Mouse (Mus musculus) lung, postnatal 4 days (tissue): ENCODE data around the gene Mcm2.

Experiments
- DNase-seq, 2 experiments: peaks; one replicate each; pipeline ENCODE4 v3.0.0; 2021

Mcm2 gene

GRCm38 (mm10) chr6:88886417-88886967 is 12.1 kb downstream of the Mcm2 start:
- no peak for DNase-seq

- DNase-seq = no peak
Measured at GRCm38 (mm10) chr6:88885644-88886416, 12.8 kb downstream of the Mcm2 start.

GRCm38 (mm10) chr6:88884690-88885089 is 13.9 kb downstream of the Mcm2 start:
- no peak for DNase-seq

- no peak for DNase-seq
Measured at GRCm38 (mm10) chr6:88884195-88884594, 14.4 kb downstream of the Mcm2 start.

- no peak for DNase-seq
Measured at GRCm38 (mm10) chr6:88881334-88881733, 17.2 kb downstream of the Mcm2 start.

GRCm38 (mm10) chr6:88879471-88879870 is 19.1 kb downstream of the Mcm2 start:
- no peak for DNase-seq

- peak; percentile 79 to 88 for DNase-seq
Measured at GRCm38 (mm10) chr6:88874868-88875508, 23.6 kb downstream of the Mcm2 start, which contains the start of gene Podxl2. TSS of gene Podxl2 (minus strand) at chr6:88875044.

- peak; percentile 14 to 40 for DNase-seq
Measured at GRCm38 (mm10) chr6:88873965-88874867, 24.4 kb downstream of the Mcm2 start.

GRCm38 (mm10) chr6:88872811-88873210 is 25.8 kb downstream of the Mcm2 start:
- DNase-seq = no peak

GRCm38 (mm10) chr6:88871546-88871945 is 27.0 kb downstream of the Mcm2 start:
- DNase-seq = no peak

GRCm38 (mm10) chr6:88870594-88870993 is 28.0 kb downstream of the Mcm2 start:
- DNase-seq = no peak

- DNase-seq = no peak
Measured at GRCm38 (mm10) chr6:88869459-88869858, 29.1 kb downstream of the Mcm2 start.

GRCm38 (mm10) chr6:88865704-88866103 is 32.9 kb downstream of the Mcm2 start:
- no peak for DNase-seq

- peak in 1 of 2 experiments; percentile 68 for DNase-seq
Measured at GRCm38 (mm10) chr6:88860914-88861313, 37.7 kb downstream of the Mcm2 start.

GRCm38 (mm10) chr6:88858341-88858740 is 40.2 kb downstream of the Mcm2 start:
- DNase-seq = peak in 1 of 2 experiments; percentile 17

GRCm38 (mm10) chr6:88857830-88858229 is 40.8 kb downstream of the Mcm2 start:
- peak in 1 of 2 experiments; percentile 11 for DNase-seq

- peak in 1 of 2 experiments; percentile 36 for DNase-seq
Measured at GRCm38 (mm10) chr6:88857249-88857648, 41.3 kb downstream of the Mcm2 start.

- DNase-seq = peak; percentile 11 to 65
Measured at GRCm38 (mm10) chr6:88855636-88856035, 42.9 kb downstream of the Mcm2 start.

- peak in 1 of 2 experiments; percentile 11 for DNase-seq
Measured at GRCm38 (mm10) chr6:88854509-88854908, 44.1 kb downstream of the Mcm2 start.

- DNase-seq = no peak
Measured at GRCm38 (mm10) chr6:88850034-88850433, 48.5 kb downstream of the Mcm2 start.

GRCm38 (mm10) chr6:88849270-88849669 is 49.3 kb downstream of the Mcm2 start:
- DNase-seq = no peak

GRCm38 (mm10) chr6:88847571-88847970 is 51.0 kb downstream of the Mcm2 start:
- DNase-seq = no peak
